Mouse (Mus musculus) liver, adult 10 weeks (tissue): ENCODE data around the gene Hist1h2bh. TPM values are rescaled to one million over a fixed set of nuclear protein-coding genes. Genes with fewer than 3 reads are reported as not detected.

Experiments
- polyA plus RNA-seq: library from polyadenylated mRNA; stranded (reverse); fragments of 350-450 nt; fragmentation: Illumina TruSeq; extraction: RNeasy Lipid Tissue Mini Kit (QIAGEN cat#74804); gene quantifications from one replicate; pipeline ENCODE4 v1.2.3, GENCODE M21; 2014; ENCODE audit warnings: low read depth, low replicate concordance

Gene Hist1h2bh
- 0.37 TPM for polyA plus RNA-seq

GRCm38 (mm10) chr13:23542999-23543607 lies at the start of gene Hist1h2bh:
Gene Hist1h2bh, minus strand, starts transcription at chr13:23543392.

GRCm38 (mm10) chr13:23581408-23582218 lies 38.4 kb upstream of the Hist1h2bh start, which contains the start of gene Hist1h4d:
Gene Hist1h4d, plus strand, starts transcription at chr13:23581598.

GRCm38 (mm10) chr13:23575271-23575851 lies 32.2 kb upstream of the Hist1h2bh start, which contains the start of gene Hist1h3d:
Gene Hist1h3d, plus strand, starts transcription at chr13:23575763.

GRCm38 (mm10) chr13:23573898-23574524 lies 30.8 kb upstream of the Hist1h2bh start, which contains the start of the genes Hist1h2bf and Hist1h2ad:
Gene Hist1h2bf, minus strand, starts transcription at chr13:23574196.
Gene Hist1h2ad, plus strand, starts transcription at chr13:23574381.

GRCm38 (mm10) chr13:23571022-23571503 lies 27.9 kb upstream of the Hist1h2bh start, which contains the start of the genes Hist1h2ae and Hist1h2bg:
Gene Hist1h2ae, minus strand, starts transcription at chr13:23571220.
Gene Hist1h2bg, plus strand, starts transcription at chr13:23571396.

GRCm38 (mm10) chr13:23561883-23562659 lies 18.9 kb upstream of the Hist1h2bh start, which contains the start of gene Hist1h3e:
Gene Hist1h3e, minus strand, starts transcription at chr13:23562369.

GRCm38 (mm10) chr13:23552962-23553361 lies 9.8 kb upstream of the Hist1h2bh start, which contains the start of gene Hist1h1d:
Gene Hist1h1d, plus strand, starts transcription at chr13:23553262.

GRCm38 (mm10) chr13:23551146-23551834 lies 8.1 kb upstream of the Hist1h2bh start, which contains the start of gene Hist1h4f:
Gene Hist1h4f, minus strand, starts transcription at chr13:23551648.

GRCm38 (mm10) chr13:23543965-23544786 lies 984 bp upstream of the Hist1h2bh start, which contains the start of gene Hist1h3f:
Gene Hist1h3f, plus strand, starts transcription at chr13:23544052.

GRCm38 (mm10) chr13:23535137-23536075 lies 7.8 kb downstream of the Hist1h2bh start, which contains the start of gene Hist1h3g:
Gene Hist1h3g, plus strand, starts transcription at chr13:23535422.

GRCm38 (mm10) chr13:23533560-23534367 lies 9.4 kb downstream of the Hist1h2bh start, which contains the start of gene Hist1h2af:
Gene Hist1h2af, plus strand, starts transcription at chr13:23533906.

GRCm38 (mm10) chr13:23530901-23531875 lies 12.0 kb downstream of the Hist1h2bh start, which contains the start of gene Hist1h4h:
Gene Hist1h4h, plus strand, starts transcription at chr13:23531050.

